Mouse (Mus musculus): ENCODE measurements at regions not wholly inside any gene's neighbourhood (a gene's known extent, or its start where the extent isn't known, plus 50 kb on each side); places are given as distances from the start of the nearest gene placed in this dataset.
A peak's percentile ranks its signal among the peaks of the same experiment; 100 is the strongest.

DNA sequence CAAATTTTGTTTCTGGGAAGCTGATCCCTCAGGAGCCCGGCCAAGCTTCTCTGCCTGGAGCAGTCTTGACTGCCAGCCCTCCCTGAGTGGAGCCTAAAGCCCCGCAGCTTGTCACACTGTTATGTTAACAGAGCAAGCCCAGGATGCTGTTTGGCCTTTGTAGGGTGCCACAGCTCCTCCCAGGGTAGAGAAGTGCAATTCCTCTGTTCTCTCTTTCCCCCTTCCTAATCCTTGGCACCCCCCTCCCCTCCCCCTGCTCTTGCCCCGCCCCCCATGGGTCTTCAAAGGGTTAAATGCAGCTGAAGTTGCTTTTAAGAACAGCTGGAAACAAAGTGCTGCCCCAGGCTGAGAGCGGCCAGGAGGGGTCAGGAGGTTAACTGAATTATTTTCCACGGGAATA, 234.1 kb upstream of the Rgma start:
- DNase-seq, result no peak

DNA sequence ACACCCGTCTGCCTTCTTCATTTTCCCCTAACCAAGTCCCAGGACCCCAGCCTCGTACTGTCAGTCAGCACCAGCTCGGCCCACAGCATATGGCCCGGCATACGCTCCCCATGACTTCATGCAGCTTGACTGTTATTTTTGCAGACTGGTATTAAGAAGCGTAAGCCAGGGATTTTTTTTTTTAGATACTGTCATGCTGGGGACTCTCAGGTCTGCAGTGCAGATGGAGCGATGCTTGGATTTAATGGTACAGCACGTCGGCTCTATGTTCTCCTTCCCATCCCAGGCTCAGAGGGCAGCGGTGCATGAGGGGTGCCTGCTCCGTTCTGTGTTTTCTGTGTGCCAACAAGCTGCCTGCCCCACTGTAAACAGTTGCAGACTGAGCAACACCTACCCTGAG, 231.4 kb upstream of the Rgma start:
- DNase-seq, result no peak

DNA sequence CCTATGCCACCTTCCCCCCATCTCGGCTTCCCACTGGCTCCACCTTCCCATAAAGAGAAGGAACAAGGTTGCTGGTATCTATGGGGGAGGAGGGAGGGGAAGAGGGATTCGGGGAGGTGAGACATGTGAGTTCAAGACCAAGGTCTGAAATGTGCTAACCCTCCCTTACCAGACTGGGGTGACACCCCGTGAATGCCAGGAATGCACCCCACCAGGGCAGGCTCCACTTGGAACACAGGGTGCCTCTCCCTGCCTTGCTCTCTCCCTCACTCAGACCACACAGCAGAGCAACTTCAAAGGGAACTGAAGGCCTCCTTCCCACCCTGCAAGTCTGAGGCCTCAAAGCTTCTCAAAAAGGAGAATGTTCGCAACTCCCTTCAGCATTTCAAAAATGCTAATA, 230.5 kb upstream of the Rgma start:
- DNase-seq, result no peak

DNA sequence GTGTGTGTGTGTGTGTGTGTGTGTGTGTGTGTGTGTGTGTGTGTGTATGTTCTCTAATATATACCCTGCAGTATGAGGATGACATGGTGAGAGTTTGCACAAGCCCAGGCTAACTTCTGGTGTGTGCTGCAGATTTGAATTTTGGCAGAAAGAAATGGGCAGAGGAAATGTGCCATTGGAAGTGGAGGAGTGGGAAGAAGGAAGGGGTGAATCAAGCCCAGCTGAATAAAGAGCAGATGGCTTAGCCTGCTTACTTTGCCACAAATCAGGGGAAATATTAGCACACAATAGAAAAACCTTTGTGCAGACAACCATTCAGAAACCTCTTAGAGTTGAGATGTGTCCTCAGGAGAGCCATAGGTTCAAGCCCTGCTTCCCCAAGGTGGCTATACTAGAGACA, 228.1 kb upstream of the Rgma start:
- DNase-seq, result no peak

DNA sequence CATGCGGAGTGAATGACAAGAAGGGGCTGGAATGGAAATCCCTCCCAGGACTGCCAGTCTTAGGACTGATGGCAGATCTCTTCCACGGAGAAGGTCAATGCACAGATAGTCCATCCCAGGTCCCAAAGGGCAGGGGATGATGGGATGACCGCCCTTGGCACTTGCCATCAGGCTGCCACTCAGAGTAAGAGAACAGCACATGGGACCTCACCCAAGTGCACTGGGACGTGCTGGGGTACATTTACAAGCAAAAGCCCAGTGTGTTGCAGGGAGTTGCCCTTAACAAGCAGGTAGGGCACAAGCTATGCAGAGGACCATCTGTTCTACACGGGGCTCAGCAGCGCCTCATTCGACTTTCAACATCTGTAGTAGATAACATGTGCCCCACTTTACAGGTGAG, 224.9 kb upstream of the Rgma start:
- no peak for DNase-seq

DNA sequence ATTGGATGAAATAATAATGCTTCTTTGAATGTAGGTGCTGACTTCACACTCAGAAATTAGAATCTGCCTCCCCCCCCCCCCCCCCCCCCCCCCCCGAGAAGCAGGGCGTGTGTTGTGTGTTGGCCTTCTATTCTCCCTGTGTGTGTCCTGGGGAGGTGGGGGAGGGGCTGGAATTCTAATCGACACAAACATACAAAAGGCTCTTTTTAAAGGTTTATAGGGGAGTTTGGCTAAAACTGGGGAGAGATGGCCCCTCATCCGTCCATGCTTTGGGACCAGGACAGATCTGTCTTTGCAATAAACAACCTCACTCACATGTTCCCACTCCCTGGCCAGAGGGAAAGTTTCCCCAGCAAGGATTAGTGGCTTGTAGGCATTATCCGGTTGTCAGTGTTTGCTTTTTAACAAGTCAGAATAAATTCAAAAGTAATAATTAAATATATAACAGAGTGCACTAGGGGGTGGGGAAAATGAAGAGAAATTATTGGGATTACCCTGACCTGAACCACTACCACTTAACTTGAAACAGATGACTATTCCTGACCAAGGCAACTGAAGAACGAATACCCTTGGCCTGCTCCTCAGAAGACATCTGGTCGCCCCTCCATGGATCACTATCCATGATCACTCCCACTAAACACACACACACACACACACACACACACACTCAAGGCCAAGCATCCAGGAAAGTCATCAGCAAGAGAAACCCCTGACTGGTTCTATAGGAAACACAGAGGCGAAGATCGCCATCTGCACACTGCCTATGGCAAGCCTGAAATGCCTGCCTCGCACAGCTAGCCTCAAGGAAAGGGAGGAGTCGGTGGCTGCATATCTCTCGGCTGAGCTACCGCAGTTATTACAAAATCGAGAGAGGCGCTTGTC, 223.5 kb upstream of the Rgma start:
- DNase-seq, result no peak

DNA sequence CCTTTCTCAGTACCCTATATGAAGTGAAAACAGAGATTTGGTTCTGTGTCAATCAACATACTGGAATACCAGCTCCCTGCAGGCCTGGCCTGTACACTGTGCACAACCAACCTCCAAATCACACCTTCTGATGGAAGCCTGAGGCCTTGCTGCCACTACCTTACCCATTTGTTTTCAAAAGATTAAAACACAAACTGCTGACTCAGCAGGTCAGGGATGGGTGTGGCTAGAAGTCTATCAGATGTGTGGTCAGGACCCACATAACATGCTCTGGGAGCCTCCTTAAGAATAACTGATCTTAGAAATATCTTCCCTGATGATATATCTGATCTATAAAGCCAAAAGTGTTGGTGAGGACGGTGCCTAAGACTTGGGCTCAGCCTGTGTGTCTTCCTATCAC, 221.6 kb upstream of the Rgma start:
- no peak for DNase-seq

DNA sequence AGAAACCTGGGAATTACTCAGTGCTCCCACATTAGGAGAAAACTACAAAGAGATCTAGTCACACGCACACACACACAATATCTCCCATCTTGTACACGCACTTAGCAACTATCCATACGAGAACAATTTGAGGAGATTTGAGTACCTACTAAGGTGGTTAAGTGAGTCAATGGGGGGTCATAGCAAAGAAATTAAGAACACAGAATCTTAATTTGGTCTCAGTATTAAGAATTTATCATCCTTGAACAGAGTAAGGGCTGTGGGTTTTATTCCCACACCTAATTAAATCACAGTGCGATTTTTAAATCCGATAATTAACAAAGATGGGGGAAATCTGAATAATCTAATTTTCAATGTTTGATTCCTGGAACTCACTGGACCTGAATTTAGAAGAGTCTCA, 216.5 kb upstream of the Rgma start:
- DNase-seq, result no peak

DNA sequence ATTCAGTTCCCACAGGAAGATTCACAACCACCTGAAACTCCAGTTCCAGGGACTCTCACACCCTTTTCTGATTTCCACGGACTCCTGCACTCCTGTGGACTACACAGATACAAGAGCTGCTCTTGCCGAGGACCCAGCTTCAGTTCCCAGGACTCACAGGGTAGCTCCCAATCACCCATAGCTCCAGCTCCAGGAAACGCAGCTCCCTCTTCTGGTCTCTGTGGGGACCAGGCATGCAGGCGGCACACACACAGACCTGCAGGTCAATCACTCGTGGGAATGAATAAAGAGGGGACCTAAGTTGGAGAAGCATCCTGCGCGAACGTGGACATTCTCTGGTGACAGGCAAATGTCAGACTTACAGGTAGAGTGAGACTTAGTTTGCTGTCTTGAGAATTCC, 214.3 kb upstream of the Rgma start:
- DNase-seq, result no peak

DNA sequence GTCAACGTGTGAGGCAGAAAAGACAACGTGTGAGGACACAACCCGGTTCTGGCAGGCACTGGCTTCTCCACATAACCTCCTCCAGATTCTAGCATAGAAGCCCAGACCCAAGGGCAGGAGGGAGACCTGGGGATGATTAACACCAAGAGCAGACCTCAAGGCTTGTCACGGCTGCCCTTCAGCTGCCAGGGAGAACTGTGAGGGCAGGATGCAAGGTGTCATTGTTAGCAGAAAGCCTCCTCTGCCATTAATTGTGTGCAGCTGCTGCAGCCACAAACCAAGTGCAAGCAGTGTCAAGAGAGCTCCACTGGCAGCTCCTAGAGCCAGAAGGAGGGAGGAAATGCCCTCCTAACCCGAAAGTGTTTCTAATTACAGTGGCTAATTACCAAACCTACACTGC, 211.6 kb upstream of the Rgma start:
- DNase-seq, result no peak

DNA sequence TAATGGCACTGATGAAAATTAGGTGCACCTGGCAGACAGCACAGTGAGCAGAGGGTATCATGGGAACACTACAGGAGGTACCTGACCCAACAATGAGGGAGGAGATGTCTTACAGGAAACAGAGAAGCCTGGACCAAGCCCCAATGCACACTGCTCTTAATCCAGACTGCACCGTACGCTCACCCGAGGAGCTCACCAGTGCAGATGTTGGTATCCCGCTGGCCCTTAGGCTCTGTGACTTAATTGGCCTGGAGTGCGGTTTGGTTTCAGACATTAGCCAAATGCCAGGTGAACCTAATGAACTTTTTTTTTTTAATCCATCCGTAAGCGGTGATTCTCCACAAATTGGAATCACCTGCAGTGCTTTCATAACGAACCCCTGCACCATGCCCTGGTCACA, 209.8 kb upstream of the Rgma start:
- no peak for DNase-seq

DNA sequence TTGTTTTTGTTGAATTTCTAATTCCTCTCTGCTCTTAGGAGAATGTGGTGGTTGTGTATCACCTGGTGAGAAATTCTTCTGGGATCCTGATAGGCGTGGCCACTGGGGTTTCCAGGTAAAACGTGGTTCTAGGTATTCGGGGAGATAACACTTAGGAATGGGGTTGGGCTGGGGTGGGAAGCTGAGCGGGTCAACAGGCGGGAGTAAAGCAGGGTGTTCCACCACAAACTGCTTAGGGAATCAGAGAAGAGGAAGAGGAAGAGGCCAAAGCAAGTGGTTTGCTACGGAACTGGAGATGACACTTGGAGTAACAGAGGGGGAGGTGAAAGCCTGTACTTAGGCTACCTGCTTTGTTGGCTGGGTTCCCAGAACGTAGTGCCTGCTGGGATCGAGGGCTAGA, 205.9 kb upstream of the Rgma start:
- no peak for DNase-seq

DNA sequence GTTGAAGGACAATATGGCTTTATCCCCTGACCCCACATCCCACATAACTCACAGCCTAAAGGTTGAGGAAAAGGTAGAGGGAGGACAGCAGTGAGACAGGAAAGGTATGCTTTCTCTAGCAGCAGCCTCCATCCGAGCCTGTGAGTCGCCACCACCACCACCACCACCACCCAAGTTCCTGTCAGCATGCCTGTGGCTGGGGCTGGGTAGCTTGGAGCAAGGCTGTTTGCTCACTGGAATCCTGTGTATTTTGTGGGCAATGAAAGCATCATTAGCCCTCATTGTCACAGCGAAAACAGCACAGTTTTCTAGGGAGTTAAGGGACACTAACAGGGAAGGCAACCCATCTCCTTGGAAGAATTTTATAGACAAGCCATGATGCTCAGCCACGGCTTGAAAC, 202.7 kb upstream of the Rgma start:
- no peak for DNase-seq

DNA sequence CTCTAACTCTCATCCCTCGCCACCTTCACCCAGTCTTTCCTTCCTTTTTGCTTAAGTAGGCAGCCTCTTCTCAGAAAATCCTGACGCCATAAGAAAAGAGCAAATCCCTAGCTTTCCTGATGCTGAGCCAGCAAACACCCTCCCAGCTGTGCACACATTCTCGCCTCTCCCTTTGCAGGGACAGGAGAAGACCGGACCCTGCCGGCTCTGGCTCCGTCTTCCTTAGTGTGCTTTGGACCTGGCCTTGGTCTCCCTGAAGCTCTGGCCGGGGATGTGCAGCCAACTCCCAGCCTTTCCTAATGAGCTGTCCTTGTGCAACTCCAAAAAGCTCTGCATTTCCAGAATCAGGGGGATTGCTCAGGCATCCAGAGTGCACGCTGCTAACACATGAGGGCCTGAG, 191.5 kb upstream of the Rgma start:
- peak; percentile 39 for DNase-seq

DNA sequence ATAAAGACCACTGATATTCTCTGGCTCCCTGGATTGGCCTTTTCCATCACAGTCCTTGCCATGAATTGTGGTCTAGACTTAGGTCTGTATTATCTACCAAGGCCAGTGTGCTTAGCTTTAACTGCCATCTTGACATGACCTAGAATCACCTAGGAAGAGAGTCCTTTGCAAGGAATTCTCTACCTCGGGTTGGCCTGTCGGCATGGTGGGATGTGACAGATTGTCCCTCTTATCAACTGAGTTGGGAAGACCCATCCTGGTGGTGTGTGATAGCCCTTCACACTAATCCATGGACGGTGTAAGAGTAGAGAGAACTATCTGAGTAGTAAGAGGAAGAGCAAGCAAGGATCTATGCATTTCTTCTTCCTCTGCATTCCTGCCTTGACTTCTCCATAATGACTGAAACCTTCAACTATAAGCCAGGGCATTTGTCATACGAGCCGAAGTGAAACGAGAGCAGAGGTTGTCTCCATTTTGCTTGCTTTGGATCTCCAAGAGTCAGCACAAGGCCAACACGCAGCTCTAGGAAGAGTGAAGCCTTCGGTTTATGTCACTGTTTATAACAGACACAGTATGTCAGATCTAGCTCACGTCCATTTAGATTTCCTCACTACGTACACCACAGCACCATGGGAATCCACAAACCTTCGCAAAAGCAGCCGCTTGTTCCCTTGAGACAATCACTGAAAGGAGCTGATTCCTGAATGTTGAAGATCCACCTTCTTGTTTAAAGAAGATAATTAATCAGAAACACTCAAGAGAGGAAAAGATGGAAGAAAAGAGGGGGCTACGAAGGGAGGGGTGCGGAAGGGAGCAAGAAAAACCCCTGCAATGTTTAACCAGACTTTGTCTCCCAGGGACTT, 190.9 kb upstream of the Rgma start:
- DNase-seq, result no peak

DNA sequence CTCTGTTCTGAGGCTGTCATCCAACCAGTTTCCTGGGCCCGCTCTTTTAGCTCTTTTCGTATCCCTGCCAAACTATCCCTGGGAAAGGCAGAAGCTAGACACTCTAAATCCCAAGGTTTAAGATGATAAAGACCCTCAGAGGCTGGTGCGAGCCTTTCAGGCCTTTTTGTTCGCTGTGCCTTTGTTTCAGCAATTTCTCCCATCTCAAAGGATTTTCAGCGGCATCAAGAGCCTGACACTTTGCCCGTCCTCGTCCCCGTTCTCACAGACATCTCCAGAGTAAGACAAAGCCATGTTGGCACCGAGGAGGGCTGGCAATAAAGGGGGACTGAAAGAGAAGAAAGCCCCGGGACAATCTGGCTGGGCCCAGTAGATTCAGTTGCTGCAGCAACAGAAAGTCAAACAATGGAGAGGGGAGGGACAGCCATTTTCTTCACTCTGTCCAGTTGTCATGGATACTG, 190.2 kb upstream of the Rgma start:
- DNase-seq, result no peak

DNA sequence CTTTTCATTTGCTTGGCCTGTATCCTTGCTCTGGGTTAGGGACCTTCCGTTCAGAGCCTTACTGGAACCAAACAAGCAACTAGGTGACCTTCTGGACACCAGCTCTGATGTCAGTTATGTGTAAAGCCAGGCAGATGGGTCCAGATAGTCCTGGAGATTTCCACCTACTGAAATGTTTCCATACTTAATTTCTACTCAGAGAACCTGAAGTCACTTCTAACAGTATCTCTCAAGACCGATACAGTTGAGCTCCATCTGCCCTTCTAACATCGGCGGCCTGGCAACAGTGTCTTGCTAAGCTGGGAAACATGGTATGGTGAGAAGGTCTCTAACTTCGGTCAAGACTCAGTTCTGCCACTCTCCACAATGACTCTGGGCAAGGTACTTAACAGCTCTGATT, 189.7 kb upstream of the Rgma start:
- no peak for DNase-seq

DNA sequence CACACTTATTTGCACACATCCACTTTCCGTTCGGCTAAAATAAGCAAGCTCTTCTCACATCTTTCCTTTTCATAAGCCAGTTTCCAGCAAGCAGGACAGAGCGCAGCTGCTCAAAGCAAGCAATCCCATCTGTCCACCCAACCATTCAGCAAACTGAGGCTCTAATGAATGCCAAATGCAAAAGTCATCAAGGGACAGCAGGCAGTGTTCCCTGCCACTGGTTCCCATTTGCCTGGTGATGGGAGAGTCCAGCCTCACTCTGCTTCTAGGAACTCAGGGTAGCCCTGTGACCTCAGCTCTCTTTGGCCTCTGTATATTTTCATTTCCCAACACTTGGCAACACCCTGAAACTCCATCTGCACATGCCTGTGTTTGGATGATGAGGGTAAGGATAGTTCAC, 188.8 kb upstream of the Rgma start:
- no peak for DNase-seq

DNA sequence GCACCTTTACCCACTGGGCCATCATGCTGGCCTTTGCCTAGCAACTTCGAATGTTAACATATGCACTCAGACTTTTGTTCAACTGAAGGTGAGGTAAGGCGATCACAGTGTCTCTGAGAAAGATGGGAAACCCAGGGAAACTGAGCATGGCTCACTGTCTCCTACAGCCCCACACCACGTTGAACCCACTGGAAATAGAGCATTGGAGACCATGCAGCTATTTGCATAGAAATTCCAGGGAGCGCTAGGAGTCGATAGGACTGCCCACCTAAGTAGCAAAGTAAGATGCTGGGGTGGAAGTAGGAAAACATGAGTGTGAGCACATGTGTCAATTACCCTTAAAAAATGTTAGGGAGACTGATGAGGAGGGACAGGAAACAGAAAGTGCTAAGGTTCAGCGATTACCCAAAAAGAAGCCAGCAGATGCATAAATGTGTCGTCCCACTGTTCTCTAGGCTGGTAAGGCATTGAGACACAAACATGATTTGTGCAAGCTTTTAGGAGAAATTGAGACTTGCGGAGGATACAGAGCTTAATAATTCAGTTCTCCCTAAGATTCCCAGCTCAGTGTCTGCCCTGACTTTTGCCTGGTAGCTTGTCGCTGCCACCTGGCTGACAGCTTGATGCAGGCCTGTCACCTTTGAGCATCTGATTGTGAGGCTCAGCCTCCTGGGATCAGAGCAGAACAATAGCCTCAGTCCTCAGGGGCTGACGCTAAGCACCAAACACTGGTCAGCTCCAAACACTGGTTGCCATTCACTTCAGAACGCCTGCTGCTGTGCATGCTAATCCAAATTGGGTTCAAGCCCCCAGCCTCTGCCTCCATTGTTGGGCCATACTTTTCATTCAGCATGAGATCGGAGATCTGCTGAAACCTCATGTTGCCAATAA, 183.7 kb upstream of the Rgma start:
- DNase-seq, result no peak

DNA sequence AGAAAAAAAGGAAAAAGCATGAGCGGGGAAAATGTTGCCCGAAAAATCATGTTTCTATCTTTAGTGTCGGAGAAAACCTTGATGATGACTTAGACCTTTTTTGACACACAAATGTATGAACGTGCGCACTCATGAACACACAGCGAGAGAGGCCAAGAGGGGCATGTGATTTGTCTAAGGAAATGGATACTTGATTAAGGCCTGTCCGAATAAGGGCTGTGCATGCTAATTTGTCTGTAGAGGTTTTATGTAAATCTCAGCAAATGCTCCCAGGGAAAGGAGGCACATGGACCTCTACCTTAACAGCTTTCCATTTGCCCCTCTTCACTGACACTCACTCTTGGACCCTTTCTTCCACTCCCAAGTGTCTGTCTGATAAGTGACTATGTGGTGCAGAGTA, 182.5 kb upstream of the Rgma start:
- no peak for DNase-seq

DNA sequence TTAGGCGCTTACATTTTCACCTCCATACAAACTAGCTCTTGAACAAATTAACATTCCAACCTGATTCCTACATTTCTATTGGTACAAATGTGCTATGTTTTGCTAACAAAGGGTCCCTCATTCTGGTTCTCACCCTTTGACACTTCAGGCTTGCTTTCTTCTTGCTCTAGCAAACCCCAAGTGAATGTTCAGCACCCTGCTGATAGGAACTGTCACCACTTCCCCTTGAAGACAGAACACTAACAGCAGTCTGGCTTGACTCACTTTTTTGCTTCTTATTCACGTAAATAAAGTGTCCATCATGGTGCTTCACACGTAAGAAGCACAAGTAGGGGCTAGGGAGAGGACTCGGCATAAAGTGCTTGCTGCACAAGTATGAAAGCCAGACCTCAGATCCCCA, 180.0 kb upstream of the Rgma start:
- no peak for DNase-seq

DNA sequence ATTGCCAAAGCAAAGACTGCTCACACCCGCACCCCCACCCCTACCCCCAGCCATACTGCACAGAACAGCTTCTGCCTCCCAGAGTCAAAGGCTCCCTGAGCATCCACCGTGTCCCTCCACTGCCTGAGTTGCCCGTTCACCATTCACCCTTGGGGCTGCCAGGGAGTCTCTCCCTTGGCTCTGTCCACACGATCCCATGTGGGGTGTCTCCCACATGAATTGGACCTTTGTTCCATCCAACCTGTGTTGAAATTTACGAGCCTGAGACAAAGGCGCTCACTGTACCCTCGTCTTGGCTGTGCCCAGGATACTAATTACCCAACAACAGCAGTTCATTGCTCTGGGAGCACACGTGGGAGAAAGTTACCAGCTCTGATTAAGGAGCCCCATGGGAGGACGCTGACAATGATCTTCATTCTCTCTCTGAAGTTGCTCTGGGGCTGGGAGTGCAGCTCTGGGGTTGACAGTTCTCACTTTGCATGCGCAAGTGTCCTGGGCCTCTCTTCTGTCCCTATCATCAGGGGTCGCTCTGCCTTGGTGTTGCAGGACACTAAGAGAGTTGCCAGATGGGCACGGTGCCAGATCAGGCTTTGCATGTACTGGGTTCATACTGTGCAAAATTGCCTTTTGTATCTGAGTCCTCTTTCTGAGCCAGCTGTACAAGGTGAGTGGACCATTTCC, 178.3 kb upstream of the Rgma start:
- DNase-seq, result no peak
